Mouse (Mus musculus): ENCODE data around the gene Ppil1.

GRCm38 (mm10) chr17:29249512-29249911, 14.5 kb downstream of the Ppil1 start:
- TF ChIP-seq CTCF (IDR thresholded peaks at IDR 0.05; ENCODE audit: low read depth, low read length) (peak; percentile 38), POLR2A (IDR thresholded peaks at IDR 0.05; ENCODE audit: insufficient read depth, low read length) (no peak), EP300 (IDR thresholded peaks at IDR 0.05; ENCODE audit: insufficient read depth, low read depth, low read length) (no peak)
